Mouse (Mus musculus): Measurements from ENCODE around the gene Clcnkb.

DNA sequence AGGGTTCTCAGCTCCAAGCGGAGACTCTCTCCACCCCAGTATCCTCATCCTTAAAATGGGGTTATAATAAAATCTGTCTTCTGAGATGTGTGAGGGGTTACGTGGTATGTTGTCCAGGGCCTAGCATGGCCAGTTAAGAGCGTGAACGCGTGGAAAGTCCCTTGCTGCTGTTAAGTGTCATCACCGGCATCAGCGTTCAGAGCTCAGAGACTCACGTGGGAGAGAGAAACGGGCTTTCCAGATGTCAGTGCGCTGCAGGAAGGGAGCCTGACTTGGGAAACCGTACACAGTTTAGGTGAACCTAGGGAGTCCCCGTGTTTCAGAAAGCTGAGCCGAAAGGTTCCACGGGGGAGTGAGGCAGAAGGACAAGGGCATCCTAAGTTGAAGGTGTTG lies 29.5 kb upstream of the Clcnkb start:
- TF ChIP-seq CTCF (IDR thresholded peaks at IDR 0.05; ENCODE audit: borderline replicate concordance, extremely low read depth, insufficient read depth, insufficient read length) (no peak), POLR2A (IDR thresholded peaks at IDR 0.05; ENCODE audit: borderline replicate concordance, extremely low read depth, insufficient read depth, insufficient read length, poor library complexity, severe bottlenecking) (no peak)

Data from brain, embryonic 14.5 days (tissue).